Mouse (Mus musculus) kidney, adult 8-10 months (tissue): ENCODE measurements around the gene Pkp2.

Source experiments
- DNase-seq, 2 experiments: peaks; one replicate each; pipeline ENCODE4 v3.0.0; 2022

The Pkp2 gene

GRCm38 (mm10) chr16:16262436-16262835 is 49.3 kb downstream of the Pkp2 start:
- no peak for DNase-seq

- no peak for DNase-seq
Measured at GRCm38 (mm10) chr16:16272978-16273377, 59.9 kb downstream of the Pkp2 start.

- no peak for DNase-seq
Measured at GRCm38 (mm10) chr16:16273752-16274151, 60.6 kb downstream of the Pkp2 start.

GRCm38 (mm10) chr16:16302369-16303137 is 89.4 kb downstream of the Pkp2 start, which contains the start of gene Yars2:
TSS of gene Yars2 (plus strand) at chr16:16302965.
- peak; percentile 93 to 94 for DNase-seq

GRCm38 (mm10) chr16:16303138-16303827 is 90.2 kb downstream of the Pkp2 start:
- peak; percentile 32 to 50 for DNase-seq

- no peak for DNase-seq
Measured at GRCm38 (mm10) chr16:16303888-16304287, 90.8 kb downstream of the Pkp2 start.

- no peak for DNase-seq
Measured at GRCm38 (mm10) chr16:16311319-16311718, 98.2 kb downstream of the Pkp2 start.
